Mouse (Mus musculus): Measurements from ENCODE around the gene Dph3.

DNA sequence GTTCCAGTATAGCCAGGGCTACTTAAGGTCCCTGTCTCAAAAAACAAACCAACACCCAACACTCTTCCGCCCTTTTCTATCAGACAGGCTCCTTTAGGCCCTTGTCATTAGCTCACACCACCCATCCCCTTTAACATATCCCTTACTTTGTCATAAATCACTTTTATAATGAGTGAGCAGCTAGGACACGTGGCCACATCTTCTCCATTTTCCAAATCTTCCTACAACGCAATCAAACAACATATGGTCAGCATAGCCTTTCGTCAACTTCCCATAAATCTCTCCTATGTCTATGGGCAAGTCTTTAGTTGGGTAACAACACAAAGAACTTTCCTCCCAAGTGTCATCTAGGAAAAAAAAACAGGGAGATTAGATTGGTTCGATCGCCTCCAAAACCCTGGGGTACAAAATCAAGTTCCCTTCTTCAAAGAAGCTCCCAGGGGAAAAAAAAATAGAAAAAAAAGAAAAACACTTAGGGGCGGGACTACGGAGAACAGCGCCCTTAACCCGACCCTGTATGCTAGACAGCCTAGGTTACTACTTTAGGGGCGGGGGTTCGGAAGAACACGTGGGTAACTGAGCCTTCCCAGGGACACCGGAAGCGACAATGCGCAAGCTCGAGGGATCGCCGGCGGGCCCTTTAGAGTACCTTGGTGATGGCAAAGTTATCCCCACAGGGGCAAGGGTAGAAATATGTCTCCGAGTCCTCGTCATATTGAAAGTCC, 606 bp downstream of the Dph3 start, which contains the start of gene Oxnad1:
- TF ChIP-seq CTCF (IDR thresholded peaks at IDR 0.05; ENCODE audit: borderline replicate concordance, control insufficient read depth, extremely low read depth, insufficient read depth, low read length, poor library complexity) (no peak), POLR2A (IDR thresholded peaks at IDR 0.05; ENCODE audit: control insufficient read depth, extremely low read depth, insufficient read depth, low read length, poor library complexity) (peak; percentile 17; the same call in 1 of the 2 replicates)

Measured in thymus, adult 2 months (tissue).